Mouse (Mus musculus): Measurements from ENCODE around the gene Mfap3.

GRCm38 (mm10) chr11:57515218-57515617 is 3.2 kb upstream of the Mfap3 start:
- TF ChIP-seq CEBPB (IDR thresholded peaks at IDR 0.05; ENCODE audit: low read depth) (no peak), CTCF (IDR thresholded peaks at IDR 0.05; ENCODE audit: control insufficient read depth, insufficient read depth, insufficient read length) (no peak), MAX (IDR thresholded peaks at IDR 0.05) (no peak), FOSL1 (IDR thresholded peaks at IDR 0.05; ENCODE audit: insufficient read depth, low read length, poor library complexity, severe bottlenecking) (no peak), MYOD1 (IDR thresholded peaks at IDR 0.05; ENCODE audit: control insufficient read depth, insufficient read length, low read depth) (no peak)
